8 mouse cellular contexts compared by ENCODE assay signal in genomic region chr14:18303262-18303661, GRCm38 (mm10). TPM values are rescaled to one million over a fixed set of nuclear protein-coding genes. Genes with fewer than 3 reads are reported as not detected.
A peak's percentile ranks its signal among the peaks of the same experiment; 100 is the strongest.
DNase-seq lines count a peak whose midpoint lies in the region; ATAC-seq and TF ChIP-seq lines count a peak whose summit lies in the region.

No protein-coding gene starts in this region.

- intact Hi-C loops in heart, postnatal 25 days (cut with DNase I): no loop called here

- H3K36me3 ChIP-seq in limb, embryonic 13.5 days: peaks cover 12% of the 10 kb centered on the region
- peaks cover 37% of the 10 kb centered on the region for H3K36me3 ChIP-seq in limb, embryonic 10.5 days
- no peaks in the 10 kb centered on the region for H3K36me3 ChIP-seq in stomach, postnatal 0 days (ENCODE audit: control insufficient read depth, insufficient read depth, low read length)
- peaks cover 2% of the 10 kb centered on the region; the same call in 1 of the 2 replicates for H3K36me3 ChIP-seq in liver, postnatal 0 days (replicated peaks; ENCODE audit: insufficient read depth, low read length)
- peaks cover 8% of the 10 kb centered on the region; the same call in 1 of the 2 replicates for H3K36me3 ChIP-seq in hindbrain, embryonic 13.5 days

- no peaks in the 10 kb centered on the region for H3K9me3 ChIP-seq in limb, embryonic 13.5 days
- H3K9me3 ChIP-seq in limb, embryonic 10.5 days (replicated peaks): no peaks in the 10 kb centered on the region
- no peaks in the 10 kb centered on the region for H3K9me3 ChIP-seq in stomach, postnatal 0 days (ENCODE audit: control insufficient read depth, low read length)
- H3K9me3 ChIP-seq in liver, postnatal 0 days (ENCODE audit: low read length): no peaks in the 10 kb centered on the region
- no peaks in the 10 kb centered on the region for H3K9me3 ChIP-seq in hindbrain, embryonic 13.5 days

- peak; percentile 28; the same call in 1 of the 2 replicates for ATAC-seq in limb, embryonic 13.5 days (ENCODE audit: low FRiP score, low read depth)
- ATAC-seq in stomach, postnatal 0 days (ENCODE audit: low FRiP score, low TSS enrichment): no peak
- no peak for ATAC-seq in liver, postnatal 0 days
- no peak for ATAC-seq in hindbrain, embryonic 13.5 days (ENCODE audit: low FRiP score)

- no peak overlapping the region for H3K4me3 ChIP-seq in limb, embryonic 13.5 days
- H3K4me3 ChIP-seq in limb, embryonic 10.5 days: no peak overlapping the region
- H3K4me3 ChIP-seq in stomach, postnatal 0 days (ENCODE audit: low read depth, low read length): no peak overlapping the region
- no peak overlapping the region for H3K4me3 ChIP-seq in liver, postnatal 0 days (ENCODE audit: low read depth, low read length)
- H3K4me3 ChIP-seq in hindbrain, embryonic 13.5 days: no peak overlapping the region

- no peak for TF ChIP-seq CTCF in stomach, postnatal 0 days (IDR thresholded peaks at IDR 0.05; ENCODE audit: low read depth)
- no peak for TF ChIP-seq CTCF in liver, postnatal 0 days (IDR thresholded peaks at IDR 0.05; ENCODE audit: low read depth)

- no peak overlapping the region for H3K4me2 ChIP-seq in limb, embryonic 13.5 days (replicated peaks)
- no peak overlapping the region for H3K4me2 ChIP-seq in stomach, postnatal 0 days (replicated peaks; ENCODE audit: low read depth)
- H3K4me2 ChIP-seq in liver, postnatal 0 days (ENCODE audit: low read depth, low read length): no peak overlapping the region
- H3K4me2 ChIP-seq in hindbrain, embryonic 13.5 days: no peak overlapping the region

- 74% methylated on average over 4 of the region's 4 CpGs for WGBS in limb, embryonic 13.5 days
- 82% methylated on average over 4 of the region's 4 CpGs for WGBS in limb, embryonic 10.5 days
- WGBS in stomach, postnatal 0 days: 68% methylated on average over 4 of the region's 4 CpGs
- WGBS in liver, postnatal 0 days (ENCODE audit: insufficient replicate concordance): 67% methylated on average over 4 of the region's 4 CpGs
- WGBS in hindbrain, embryonic 13.5 days: 88% methylated on average over 4 of the region's 4 CpGs

- DNase-seq in limb, embryonic 10.5 days (ENCODE audit: low spot score): no peak
- DNase-seq in frontal cortex, adult 2 months (ENCODE audit: extremely low spot score in 1 of 2, low spot score in 1 of 2): peak; percentile 66 to 72
- DNase-seq in heart, postnatal 25 days (ENCODE audit: low spot score): peak; percentile 29
- DNase-seq in right cerebral cortex, adult 2 months (ENCODE audit: low spot score in 2 of 2): peak; percentile 56 to 73
- DNase-seq in stomach, postnatal 0 days (ENCODE audit: low spot score): no peak
- no peak for DNase-seq in liver, postnatal 0 days

- H3K27me3 ChIP-seq in limb, embryonic 13.5 days: no peaks in the 10 kb centered on the region
- no peaks in the 10 kb centered on the region for H3K27me3 ChIP-seq in limb, embryonic 10.5 days (ENCODE audit: low read depth, poor library complexity, severe bottlenecking)
- H3K27me3 ChIP-seq in stomach, postnatal 0 days (ENCODE audit: control insufficient read depth, insufficient read depth, low read length): no peaks in the 10 kb centered on the region
- no peaks in the 10 kb centered on the region for H3K27me3 ChIP-seq in liver, postnatal 0 days (ENCODE audit: insufficient read depth, low read length)
- no peaks in the 10 kb centered on the region for H3K27me3 ChIP-seq in hindbrain, embryonic 13.5 days

- no peak overlapping the region for H3K9ac ChIP-seq in limb, embryonic 13.5 days
- no peak overlapping the region for H3K9ac ChIP-seq in stomach, postnatal 0 days (ENCODE audit: low read length)
- no peak overlapping the region for H3K9ac ChIP-seq in liver, postnatal 0 days (replicated peaks)
- no peak overlapping the region for H3K9ac ChIP-seq in hindbrain, embryonic 13.5 days

- no peaks in the 10 kb centered on the region for H3K4me1 ChIP-seq in limb, embryonic 13.5 days
- no peaks in the 10 kb centered on the region for H3K4me1 ChIP-seq in limb, embryonic 10.5 days
- H3K4me1 ChIP-seq in stomach, postnatal 0 days (replicated peaks; ENCODE audit: control insufficient read depth, insufficient read depth): no peaks in the 10 kb centered on the region
- peaks cover 12% of the 10 kb centered on the region; the same call in 1 of the 2 replicates for H3K4me1 ChIP-seq in liver, postnatal 0 days (ENCODE audit: insufficient read depth)
- H3K4me1 ChIP-seq in hindbrain, embryonic 13.5 days (replicated peaks): 0 out of 2 replicates have a peak, but pooled peaks cover 4% of the 10 kb centered on the region

- no peak for TF ChIP-seq EP300 in stomach, postnatal 0 days (optimal IDR thresholded peaks at IDR 0.05)
- no peak for TF ChIP-seq EP300 in liver, postnatal 0 days (IDR thresholded peaks at IDR 0.05; ENCODE audit: low read depth)

- no peak overlapping the region for H3K27ac ChIP-seq in limb, embryonic 13.5 days
- no peak overlapping the region for H3K27ac ChIP-seq in limb, embryonic 10.5 days
- no peak overlapping the region for H3K27ac ChIP-seq in stomach, postnatal 0 days (replicated peaks)
- no peak overlapping the region for H3K27ac ChIP-seq in liver, postnatal 0 days (ENCODE audit: low read depth)
- no peak overlapping the region for H3K27ac ChIP-seq in hindbrain, embryonic 13.5 days

RNA-seq across cellular contexts. Expression of gene Ube2e1, which starts 28.4 kb away (rescaled TPM):
- polyA plus RNA-seq in limb, embryonic 13.5 days (2015; fragmentation: Nextera tagmentation; extraction: Ambion mirVana): 159 and 163 TPM in 2 replicates
- polyA plus RNA-seq in limb, embryonic 10.5 days (2016; fragmentation: Nextera tagmentation; extraction: Ambion mirVana): 183 and 188 TPM in 2 replicates
- polyA plus RNA-seq in frontal cortex, adult 2 months (2012; rRNA removed): 112 and 124 TPM in 2 replicates
- total RNA-seq in heart, postnatal 25 days (2021): 10 to 100 TPM; 35.5 to 44.8 TPM
- polyA plus RNA-seq in stomach, postnatal 0 days (2015; fragmentation: Nextera tagmentation; extraction: Ambion mirVana): 104 TPM in 2 replicates
- 40.8 and 43.5 TPM in 2 replicates for polyA plus RNA-seq in liver, postnatal 0 days (2015; fragmentation: Nextera tagmentation; extraction: Ambion mirVana)
- 225 and 228 TPM in 2 replicates for polyA plus RNA-seq in hindbrain, embryonic 13.5 days (2015; fragmentation: Nextera tagmentation; extraction: Ambion mirVana)

RNA-seq across cellular contexts. Expression of gene Rpl15, which starts 32.1 kb away (rescaled TPM):
- 389 and 402 TPM in 2 replicates for polyA plus RNA-seq in limb, embryonic 13.5 days (2015; fragmentation: Nextera tagmentation; extraction: Ambion mirVana)
- polyA plus RNA-seq in limb, embryonic 10.5 days (2016; fragmentation: Nextera tagmentation; extraction: Ambion mirVana): 460 and 562 TPM in 2 replicates
- polyA plus RNA-seq in frontal cortex, adult 2 months (2012; rRNA removed): 317 and 423 TPM in 2 replicates
- total RNA-seq in heart, postnatal 25 days (2021): 100 to 1,000 TPM; 564 to 583 TPM
- polyA plus RNA-seq in stomach, postnatal 0 days (2015; fragmentation: Nextera tagmentation; extraction: Ambion mirVana): 372 and 389 TPM in 2 replicates
- polyA plus RNA-seq in liver, postnatal 0 days (2015; fragmentation: Nextera tagmentation; extraction: Ambion mirVana): 224 and 240 TPM in 2 replicates
- 296 and 314 TPM in 2 replicates for polyA plus RNA-seq in hindbrain, embryonic 13.5 days (2015; fragmentation: Nextera tagmentation; extraction: Ambion mirVana)

RNA-seq across cellular contexts. Expression of gene Nkiras1, which starts 32.3 kb away (rescaled TPM):
- polyA plus RNA-seq in limb, embryonic 13.5 days (2015; fragmentation: Nextera tagmentation; extraction: Ambion mirVana): 23.4 and 24.6 TPM in 2 replicates
- 10.0 and 11.1 TPM in 2 replicates for polyA plus RNA-seq in limb, embryonic 10.5 days (2016; fragmentation: Nextera tagmentation; extraction: Ambion mirVana)
- polyA plus RNA-seq in frontal cortex, adult 2 months (2012; rRNA removed): 128 and 134 TPM in 2 replicates
- total RNA-seq in heart, postnatal 25 days (2021): 10 to 100 TPM; 36.1 to 37.2 TPM
- polyA plus RNA-seq in stomach, postnatal 0 days (2015; fragmentation: Nextera tagmentation; extraction: Ambion mirVana): 14.2 and 15.9 TPM in 2 replicates
- polyA plus RNA-seq in liver, postnatal 0 days (2015; fragmentation: Nextera tagmentation; extraction: Ambion mirVana): 19.1 and 20.1 TPM in 2 replicates
- 40.1 and 43.1 TPM in 2 replicates for polyA plus RNA-seq in hindbrain, embryonic 13.5 days (2015; fragmentation: Nextera tagmentation; extraction: Ambion mirVana)

Comparison
In these comparisons a context has a peak if more than half of its experiments do, and no peak if none do; other contexts are left out.
1. DNase-seq: peak in frontal cortex, adult 2 months (2 of 2), heart, postnatal 25 days (single experiment) and right cerebral cortex, adult 2 months (2 of 2); none in limb, embryonic 10.5 days (single experiment), stomach, postnatal 0 days (single experiment) and liver, postnatal 0 days (single experiment).